Mouse (Mus musculus) kidney, postnatal 0 days (tissue): Measurements from ENCODE around the gene Slc35e2. TPM values are rescaled to one million over a fixed set of nuclear protein-coding genes. Genes with fewer than 3 reads are reported as not detected.

Source experiments
- ATAC-seq: fragments of 200-750 bp; cut with Nextera tagmentation; replicated peaks from 2 replicates; pipeline ENCODE4 v1.8.0; 2017; ENCODE audit warnings: low read depth, moderate number of reproducible peaks, moderate TSS enrichment, moderate library complexity; ENCODE audit not compliant: low FRiP score
- DNase-seq: peaks from one replicate; pipeline ENCODE4 v3.0.0-alpha.2; 2016; ENCODE audit warnings: low spot score
- H3K27ac ChIP-seq: fragments of 300-500 bp; sonication (generic); 2 replicates; pipeline ENCODE4 v1.5.1; 2014; ENCODE audit warnings: mild to moderate bottlenecking
- H3K27me3 ChIP-seq: fragments of 300-500 bp; sonication (generic); 2 replicates; pipeline ENCODE4 v1.6.1; 2014; ENCODE audit warnings: low read length, mixed read lengths; ENCODE audit not compliant: insufficient read depth
- H3K36me3 ChIP-seq: fragments of 300-500 bp; sonication (generic); 2 replicates; pipeline ENCODE4 v1.6.1; 2014; ENCODE audit warnings: low read length, mixed read lengths; ENCODE audit not compliant: insufficient read depth
- H3K4me1 ChIP-seq: fragments of 300-500 bp; sonication (generic); replicated peaks from 2 replicates; pipeline ENCODE4 v1.6.1; 2014; ENCODE audit warnings: antibody characterized with exemption, low read length, mixed read lengths; ENCODE audit not compliant: insufficient read depth
- H3K4me2 ChIP-seq: fragments of 300-500 bp; sonication (generic); 2 replicates; pipeline ENCODE4 v1.6.1; 2014; ENCODE audit warnings: mild to moderate bottlenecking, low read length, moderate library complexity, mixed read lengths
- H3K4me3 ChIP-seq: fragments of 300-500 bp; sonication (generic); replicated peaks from 2 replicates; pipeline ENCODE4 v1.5.1; 2014; ENCODE audit warnings: low read depth, low read length
- H3K9ac ChIP-seq: fragments of 300-500 bp; sonication (generic); 2 replicates; pipeline ENCODE4 v1.6.1; 2014; ENCODE audit warnings: low read depth, low read length
- H3K9me3 ChIP-seq: fragments of 300-500 bp; sonication (generic); replicated peaks from 2 replicates; pipeline ENCODE4 v1.6.1; 2016; ENCODE audit warnings: low read length, inconsistent platforms, mixed read lengths
- CTCF ChIP-seq: IDR thresholded peaks from 2 replicates; pipeline ENCODE4 v1.5.1; 2016; ENCODE audit warnings: antibody characterized with exemption, low read depth, mild to moderate bottlenecking, moderate library complexity
- WGBS: fragments of 180-500 bp; shearing (Covaris S2); extraction: QIAGEN DNeasy Blood & Tissue Kit; methylation state at CpG from one replicate; pipeline ENCODE4 v1.1.7; 2014; 5-methylcytosine and 5-hydroxymethylcytosine counted together
- polyA plus RNA-seq: library from polyadenylated mRNA; unstranded; fragments of >200 nt; fragmentation: Nextera tagmentation; extraction: Ambion mirVana; gene quantifications from 2 replicates; pipeline ENCODE4 v1.2.1, GENCODE M21; 2015

Gene Slc35e2
- polyA plus RNA-seq, 1 experiment from 2014 or later: 6.6 TPM

- no peak overlapping the region for H3K4me2 ChIP-seq
- DNase-seq: peak; percentile 67
- no peak for TF ChIP-seq CTCF
- peak; percentile 44; the same call in 1 of the 2 replicates for ATAC-seq
- H3K36me3 ChIP-seq: peaks cover 15% of the 10 kb centered on the region; the same call in 1 of the 2 replicates
- no peak overlapping the region for H3K27ac ChIP-seq
- no peaks in the 10 kb centered on the region for H3K4me1 ChIP-seq
- no peaks in the 10 kb centered on the region for H3K9me3 ChIP-seq
- H3K9ac ChIP-seq: no peak overlapping the region
- no peaks in the 10 kb centered on the region for H3K27me3 ChIP-seq
- WGBS: 28% methylated on average over 2 of the region's 2 CpGs
- no peak overlapping the region for H3K4me3 ChIP-seq
Observed at GRCm38 (mm10) chr4:155606825-155607224, 5.6 kb downstream of the Slc35e2 start.

- 94% methylated on average over 3 of the region's 3 CpGs for WGBS
- H3K36me3 ChIP-seq: peaks cover 43% of the 10 kb centered on the region; the same call in 1 of the 2 replicates
- H3K27me3 ChIP-seq: no peaks in the 10 kb centered on the region
- DNase-seq (no peak), ATAC-seq (no peak)
- no peaks in the 10 kb centered on the region for H3K9me3 ChIP-seq
- H3K27ac ChIP-seq: no peak overlapping the region
- H3K4me1 ChIP-seq: no peaks in the 10 kb centered on the region
- H3K9ac ChIP-seq: no peak overlapping the region
- H3K4me3 ChIP-seq: no peak overlapping the region
- TF ChIP-seq CTCF: no peak
- H3K4me2 ChIP-seq: no peak overlapping the region
Observed at GRCm38 (mm10) chr4:155611860-155612259, 10.6 kb downstream of the Slc35e2 start.

- TF ChIP-seq CTCF: no peak
- DNase-seq (no peak), ATAC-seq (no peak)
- H3K9ac ChIP-seq: no peak overlapping the region
- H3K4me1 ChIP-seq: no peaks in the 10 kb centered on the region
- 92% methylated on average over 3 of the region's 3 CpGs for WGBS
- no peak overlapping the region for H3K4me3 ChIP-seq
- no peak overlapping the region for H3K27ac ChIP-seq
- H3K4me2 ChIP-seq: no peak overlapping the region
- H3K36me3 ChIP-seq: peaks cover 53% of the 10 kb centered on the region; the same call in 1 of the 2 replicates
- H3K9me3 ChIP-seq: no peaks in the 10 kb centered on the region
- H3K27me3 ChIP-seq: no peaks in the 10 kb centered on the region
Observed at GRCm38 (mm10) chr4:155613264-155613663, 12.0 kb downstream of the Slc35e2 start.

- Histone ChIP-seq H3K27me3 (no peaks in the 10 kb centered on the region), H3K27ac (no peak overlapping the region), H3K4me1 (no peaks in the 10 kb centered on the region), H3K4me3 (no peak overlapping the region), H3K4me2 (no peak overlapping the region), H3K9me3 (no peaks in the 10 kb centered on the region), H3K36me3 (peaks cover 53% of the 10 kb centered on the region), H3K9ac (no peak overlapping the region)
- DNase-seq: no peak
- ATAC-seq: 0 out of 2 replicates have a peak, but pooled peaks have one; percentile 29
- whole genome bisulfite sequencing: 94% methylated on average over 5 of the region's 5 CpGs
- TF ChIP-seq CTCF: no peak
Observed at GRCm38 (mm10) chr4:155618321-155618720, 17.1 kb downstream of the Slc35e2 start.

GRCm38 (mm10) chr4:155624338-155625291 lies 23.4 kb downstream of the Slc35e2 start, which contains the start of gene Cdk11b:
TSS of gene Cdk11b (plus strand) at chr4:155624854.
- peak within 1 kb of the TSS; percentile 86 for H3K27ac ChIP-seq
- TF ChIP-seq CTCF: no peak
- peaks cover 22% of the 10 kb centered on the region for H3K36me3 ChIP-seq
- no peaks in the 10 kb centered on the region for H3K9me3 ChIP-seq
- H3K4me2 ChIP-seq: peak within 1 kb of the TSS; percentile 72
- H3K4me1 ChIP-seq: 0 out of 2 replicates have a peak, but pooled peaks cover 3% of the 10 kb centered on the region
- H3K27me3 ChIP-seq: no peaks in the 10 kb centered on the region
- WGBS: under 1% methylated on average over 84 of the region's 84 CpGs
- peak within 1 kb of the TSS; percentile 89 for H3K4me3 ChIP-seq
- H3K9ac ChIP-seq: peak within 1 kb of the TSS; percentile 82
- peak; percentile 99 for ATAC-seq
- DNase-seq: peak; percentile 99

- no peak overlapping the region for H3K4me2 ChIP-seq
- peaks cover 39% of the 10 kb centered on the region for H3K36me3 ChIP-seq
- H3K9ac ChIP-seq: no peak overlapping the region
- H3K27ac ChIP-seq: no peak overlapping the region
- TF ChIP-seq CTCF: no peak
- H3K4me3 ChIP-seq: no peak overlapping the region
- no peaks in the 10 kb centered on the region for H3K27me3 ChIP-seq
- WGBS: 84% methylated on average over 6 of the region's 6 CpGs
- DNase-seq: no peak
- H3K4me1 ChIP-seq: 0 out of 2 replicates have a peak, but pooled peaks cover 2% of the 10 kb centered on the region
- no peaks in the 10 kb centered on the region for H3K9me3 ChIP-seq
- no peak for ATAC-seq
Observed at GRCm38 (mm10) chr4:155630267-155630666, 29.1 kb downstream of the Slc35e2 start.
